Mouse (Mus musculus): ENCODE data around the gene Tbkbp1.

The Tbkbp1 gene

DNA sequence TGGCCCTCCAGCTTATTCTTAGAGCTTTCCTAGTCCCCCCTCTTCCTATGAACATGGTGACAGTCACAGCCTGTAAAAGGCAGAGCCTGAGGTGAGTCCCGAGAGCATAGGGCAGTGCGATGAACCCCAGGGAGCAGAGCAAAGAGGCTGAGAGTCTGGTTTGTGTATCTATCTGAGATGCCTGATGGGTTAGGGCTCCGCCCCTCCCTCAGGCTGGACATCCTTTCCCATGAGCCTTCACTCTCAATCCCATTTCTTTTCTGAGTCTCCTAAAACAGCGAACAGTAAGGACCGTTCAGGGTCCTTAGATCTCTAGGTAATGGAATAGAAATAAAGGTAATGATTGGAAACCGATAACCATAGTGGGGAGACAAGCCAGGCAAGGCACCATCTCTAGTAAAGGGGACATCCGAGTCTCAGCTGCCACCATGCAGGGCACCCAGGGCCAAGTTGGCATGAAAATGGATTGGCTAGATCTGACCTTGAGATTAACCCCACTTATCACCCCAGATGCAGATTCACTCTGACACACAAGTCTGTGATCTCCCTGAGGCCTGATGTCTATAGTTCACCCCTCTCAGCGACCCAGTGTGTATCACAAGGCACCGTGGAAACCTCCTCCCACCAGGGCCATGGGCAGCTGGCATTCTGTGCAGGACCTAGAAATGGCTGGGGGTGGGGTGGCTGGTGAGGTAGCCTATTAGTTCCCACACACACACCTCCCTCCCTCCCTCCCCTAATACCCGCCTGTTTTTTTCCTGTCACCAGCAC, 26.8 kb downstream of the Tbkbp1 start:
- peak; percentile 63 for DNase-seq

DNA sequence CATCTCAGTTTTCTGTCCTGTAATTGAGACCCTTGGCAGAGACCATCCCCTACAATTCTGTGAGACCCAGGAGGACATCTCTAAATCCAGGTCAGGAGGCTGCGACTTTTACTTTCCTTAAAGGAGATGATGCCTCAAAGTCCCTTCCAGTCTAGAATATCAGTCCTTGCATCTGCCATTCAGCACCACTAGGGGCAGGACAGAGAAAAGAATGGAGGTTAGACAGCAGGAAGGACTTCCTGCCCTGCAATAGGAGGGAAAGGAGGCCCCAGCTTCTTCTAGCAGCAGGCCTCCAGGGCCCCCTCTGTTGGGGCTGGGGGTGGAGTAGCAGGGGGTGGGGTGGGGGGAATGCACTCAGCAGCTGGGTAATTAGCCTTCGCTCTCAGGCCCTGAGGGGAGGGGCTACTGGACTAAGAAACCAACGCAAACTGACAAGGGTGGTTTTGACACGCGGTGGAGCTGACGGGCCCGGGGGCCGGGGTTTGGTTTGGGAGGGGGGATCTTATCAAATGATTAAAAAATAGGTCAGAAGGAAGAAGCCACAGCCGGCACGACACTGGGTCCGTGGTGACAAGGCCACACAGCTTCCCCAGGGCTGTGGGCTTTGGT, 27.9 kb downstream of the Tbkbp1 start:
- DNase-seq: peak; percentile 84

DNA sequence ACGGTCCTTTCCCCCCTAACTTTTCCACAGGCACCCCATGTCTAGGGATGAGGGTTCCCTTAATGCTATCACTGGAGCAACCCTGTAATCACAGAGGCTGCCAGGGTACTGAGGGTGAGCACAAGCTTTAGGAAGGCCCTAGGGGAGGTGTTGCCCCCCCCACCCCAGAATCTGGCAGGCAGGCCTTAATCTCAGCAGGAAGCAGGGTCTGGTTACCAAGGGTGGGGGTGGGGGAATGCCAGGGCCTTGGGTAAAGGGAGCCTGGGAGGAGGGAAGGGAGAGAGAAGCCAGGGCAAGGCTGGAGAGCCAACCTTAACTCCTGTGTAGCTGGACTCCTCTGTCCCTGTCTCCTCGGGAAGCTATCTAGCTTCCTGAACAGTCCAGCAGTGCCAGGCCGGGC, 30.7 kb downstream of the Tbkbp1 start:
- DNase-seq: no peak

DNA sequence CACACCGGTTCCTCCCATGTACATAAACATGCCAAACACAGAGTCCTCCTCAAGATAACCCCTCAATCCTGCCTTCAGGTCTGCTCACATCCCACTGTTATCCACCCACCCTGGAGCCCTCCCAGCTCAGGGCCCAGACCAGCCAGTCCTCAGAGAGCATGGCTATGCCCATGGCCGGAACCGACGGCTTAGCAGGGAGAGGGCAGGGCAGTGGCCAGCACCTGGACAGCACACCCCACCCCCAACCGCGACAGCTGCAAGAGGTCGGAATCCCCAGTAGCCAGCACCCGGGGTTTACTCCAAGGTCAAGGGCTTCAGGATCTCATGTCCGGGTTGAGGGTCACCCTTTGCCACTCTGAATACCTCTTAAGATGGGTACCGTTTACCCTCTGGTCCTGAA, 31.1 kb downstream of the Tbkbp1 start:
- DNase-seq: no peak

DNA sequence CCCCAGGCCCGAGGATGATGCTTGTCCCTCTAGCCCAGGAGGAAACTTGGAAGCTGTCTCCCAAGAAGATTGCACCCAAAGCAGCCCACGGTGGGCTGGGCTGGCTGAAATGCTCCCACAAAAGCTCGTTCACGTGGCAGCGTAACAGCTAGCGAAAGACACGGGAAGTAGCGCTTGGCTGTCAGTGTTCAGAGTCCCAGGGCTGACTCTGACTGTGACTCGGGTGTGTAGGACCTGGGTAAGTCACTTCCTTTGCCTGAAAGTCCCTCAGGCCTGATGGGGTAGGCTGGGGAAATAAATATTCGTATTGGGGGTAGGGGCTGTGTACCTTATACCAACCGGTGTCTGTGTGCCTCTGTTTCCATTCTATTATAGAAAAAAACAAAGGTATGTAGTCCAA, 35.5 kb downstream of the Tbkbp1 start:
- no peak for DNase-seq

DNA sequence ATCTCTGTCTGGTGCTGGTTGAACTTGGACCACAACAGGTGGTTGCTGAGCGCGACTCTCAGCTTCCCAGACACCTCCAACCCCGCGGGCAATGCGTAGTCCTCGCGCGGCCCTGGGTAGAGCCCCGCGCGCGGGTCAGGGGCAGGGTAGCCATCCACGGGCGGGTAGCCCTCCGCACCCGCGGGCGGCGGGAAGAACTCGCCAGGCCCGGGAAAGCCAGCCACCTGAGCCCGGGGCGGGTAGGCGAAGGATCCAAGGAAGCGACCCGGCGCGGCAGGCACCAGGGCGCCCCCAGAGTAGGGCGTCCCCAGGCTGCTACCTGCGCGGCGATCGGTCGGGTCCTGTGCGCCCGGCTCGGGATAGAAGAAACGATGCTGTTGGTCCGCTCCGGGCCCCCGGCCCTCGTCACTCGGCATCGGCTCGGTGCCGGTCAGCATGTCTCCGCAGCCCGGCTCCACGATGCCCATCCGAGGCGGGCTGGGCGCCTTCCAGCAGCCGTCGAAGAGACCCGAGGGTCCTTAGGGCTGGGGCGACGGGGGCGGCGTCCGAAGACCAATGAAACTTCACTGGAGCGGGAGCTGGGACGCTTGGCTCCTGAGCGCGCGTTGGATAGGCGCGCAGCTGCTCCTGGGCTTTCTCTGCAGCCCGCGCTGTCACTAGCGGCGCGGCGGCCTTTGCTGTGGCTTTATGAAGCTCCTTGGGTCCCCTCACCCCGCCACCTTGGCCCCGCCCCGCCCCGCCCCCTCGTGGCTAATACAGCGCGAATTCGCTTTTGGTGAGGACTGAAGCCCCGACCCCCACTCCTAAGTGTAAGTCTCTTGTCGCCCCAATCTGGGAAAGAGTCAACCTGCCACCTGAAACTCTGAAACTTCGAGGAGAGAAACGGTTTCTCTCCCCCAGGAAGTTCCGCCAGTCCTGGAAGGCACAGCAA, 36.4 kb downstream of the Tbkbp1 start, which contains the start of gene Tbx21:
TSS of gene Tbx21 (minus strand) at position 661 of the 931 bp plus-strand sequence.
- DNase-seq: peak; percentile 58

DNA sequence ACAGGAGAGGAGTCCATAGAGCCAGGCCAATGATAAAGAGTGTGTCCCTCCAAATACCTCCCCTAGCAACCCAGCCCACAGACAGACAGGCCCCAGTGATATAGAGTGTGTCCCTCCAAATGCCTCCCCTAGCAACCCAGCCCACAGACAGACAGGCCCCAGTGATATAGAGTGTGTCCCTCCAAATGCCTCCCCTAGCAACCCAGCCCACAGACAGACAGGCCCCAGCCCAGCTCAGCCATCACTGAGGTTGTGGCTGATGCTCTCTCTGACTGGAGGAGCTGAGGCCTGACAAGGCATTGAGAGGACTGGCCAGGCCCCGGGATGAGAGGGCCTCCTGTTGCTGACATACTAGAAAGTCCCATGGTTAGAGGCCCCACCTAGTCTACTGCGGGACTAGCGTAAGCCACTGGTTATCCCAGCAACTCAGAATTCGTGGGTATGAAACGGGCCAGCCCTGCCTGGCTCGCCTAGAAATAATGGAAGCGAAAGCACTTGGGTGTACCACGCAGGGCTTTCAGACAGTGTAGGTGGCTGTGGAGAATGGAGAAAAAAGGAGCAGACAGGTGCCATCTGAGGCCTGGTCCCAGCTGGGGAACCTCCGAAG, 38.7 kb downstream of the Tbkbp1 start:
- DNase-seq: no peak

DNA sequence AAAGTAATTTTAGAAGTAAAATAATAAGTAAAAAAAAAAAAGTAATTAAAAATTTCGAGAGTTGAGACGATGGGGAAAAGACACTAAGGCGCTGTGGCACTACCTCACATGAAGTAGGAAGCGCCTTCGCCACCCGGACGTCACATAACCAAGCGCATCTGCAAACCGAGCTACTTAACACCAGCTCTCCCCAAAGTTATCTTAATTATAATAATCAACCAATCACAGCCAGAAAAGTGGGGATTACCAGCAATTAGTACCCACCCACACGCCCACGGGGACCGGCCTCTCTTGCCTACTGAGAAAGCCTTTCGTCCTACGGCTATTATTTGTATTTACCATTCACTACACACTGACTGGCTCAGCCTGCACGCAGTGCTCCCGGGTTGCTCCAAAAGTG, 42.3 kb downstream of the Tbkbp1 start:
- no peak for DNase-seq

DNA sequence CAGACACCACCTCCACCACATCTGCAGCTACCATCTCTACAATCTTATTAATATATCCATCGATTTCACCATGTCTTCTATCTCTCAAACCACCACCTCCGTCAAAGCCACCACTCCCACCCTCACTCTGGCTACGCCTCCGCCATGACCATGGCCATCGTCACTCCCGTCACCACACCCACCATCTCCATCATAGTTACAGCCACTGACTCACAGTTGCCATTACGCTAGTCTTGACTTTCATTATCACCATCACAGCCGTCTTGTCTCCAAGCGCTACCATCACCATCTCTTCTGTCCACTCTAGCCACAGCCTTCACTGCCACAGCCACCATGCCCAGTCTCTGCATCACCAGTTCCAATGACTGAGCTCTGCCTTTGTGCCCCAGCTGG, 47.2 kb downstream of the Tbkbp1 start:
- no peak for DNase-seq

DNA sequence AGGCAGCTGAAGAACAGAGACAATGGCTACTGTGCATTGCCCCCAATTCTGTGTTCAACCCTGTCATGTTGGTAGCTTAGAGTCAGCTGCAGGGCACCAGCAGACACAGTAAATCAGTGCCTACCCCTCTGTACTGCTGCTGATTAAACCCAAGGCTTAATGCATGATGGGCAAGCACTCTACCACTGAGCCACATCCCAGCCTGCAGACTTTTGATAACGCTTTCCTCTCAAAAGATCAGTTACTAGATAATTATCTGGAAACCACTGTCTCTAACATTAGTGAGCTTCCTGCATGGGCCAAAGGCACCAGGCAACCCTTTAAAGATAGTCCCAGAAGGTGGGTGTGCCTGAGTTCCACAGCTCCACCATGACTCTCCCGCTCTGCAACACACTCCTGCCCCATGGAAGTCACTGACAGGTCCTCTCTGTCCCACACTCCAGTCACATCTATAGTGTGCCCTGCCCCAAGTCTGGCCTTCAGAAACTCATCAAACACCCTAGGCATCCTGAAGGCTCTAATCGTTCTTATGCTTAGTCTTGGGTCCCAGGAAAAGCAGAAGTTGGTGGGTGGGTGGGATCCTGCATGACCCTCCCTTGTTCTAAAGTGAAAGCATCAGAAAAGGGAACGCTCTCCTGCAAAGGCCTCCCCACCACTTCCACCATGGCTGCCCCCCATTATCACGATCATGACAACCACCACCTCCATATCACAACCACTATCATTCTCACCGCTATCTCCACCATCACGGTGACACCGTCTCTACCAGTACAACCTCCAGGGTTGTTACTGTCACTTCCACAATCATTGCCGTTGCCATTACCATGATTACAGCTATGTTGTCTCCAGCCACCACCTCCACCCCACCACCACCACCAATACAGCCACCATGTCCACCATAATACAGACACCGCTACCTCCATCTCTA, 47.9 kb downstream of the Tbkbp1 start:
- DNase-seq: no peak

DNA sequence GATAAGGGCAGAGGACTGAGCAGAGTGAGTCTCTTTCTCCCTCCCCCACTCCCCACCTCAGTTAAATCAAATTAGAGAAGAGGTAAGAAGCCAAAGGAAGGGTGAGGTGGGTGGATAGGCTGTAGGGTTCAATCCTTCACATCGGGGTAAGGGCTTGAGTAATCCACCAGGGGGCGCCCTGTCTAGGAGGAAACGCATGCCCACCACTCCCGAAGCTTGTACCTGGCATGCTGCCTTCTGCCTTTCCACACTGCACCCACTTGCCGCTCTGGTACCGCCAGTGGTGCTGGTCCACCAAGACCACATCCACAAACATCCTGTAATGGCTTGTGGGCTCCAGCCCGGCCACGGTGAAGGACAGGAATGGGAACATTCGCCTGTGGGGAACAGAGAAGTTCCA, 49.6 kb downstream of the Tbkbp1 start:
- peak; percentile 78 for DNase-seq

DNA sequence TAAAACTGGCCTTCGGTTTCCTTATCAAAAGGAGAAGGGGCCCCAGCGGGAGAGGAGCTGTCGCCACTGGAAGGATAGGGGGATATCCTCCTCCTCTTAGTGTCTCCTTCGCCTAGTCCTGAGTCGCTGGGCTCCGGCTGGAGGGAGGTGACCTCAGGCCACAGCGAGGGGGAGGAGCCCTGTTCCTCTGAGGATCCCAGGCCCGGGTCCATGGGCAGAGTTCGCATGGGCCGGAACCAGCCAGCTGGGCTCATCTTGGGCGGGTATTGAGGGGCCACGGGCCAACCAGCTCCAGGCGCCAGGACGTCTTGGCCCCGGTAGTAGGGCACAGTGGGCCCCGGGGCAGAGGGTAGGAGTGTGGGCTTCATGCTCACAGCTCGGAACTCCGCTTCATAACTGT, 52.5 kb downstream of the Tbkbp1 start:
- DNase-seq: no peak

DNA sequence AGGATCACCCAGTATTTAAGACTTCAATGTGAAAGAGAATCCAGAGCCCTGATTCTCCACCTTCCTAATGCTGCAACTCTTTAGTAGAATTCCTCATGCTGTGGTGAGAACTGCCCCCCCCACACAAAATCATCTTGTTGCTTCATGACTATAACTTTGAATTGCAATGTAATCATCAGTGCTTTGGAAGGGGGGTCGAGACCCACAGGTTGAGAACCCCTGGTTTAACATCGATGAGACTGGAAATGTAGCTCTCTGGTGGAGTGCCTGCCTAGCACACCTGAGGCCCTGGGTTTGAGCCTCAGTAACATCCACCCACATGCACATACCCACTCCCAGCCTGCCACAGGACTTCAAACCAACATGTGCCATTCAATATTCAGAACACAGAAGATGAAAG, 56.7 kb downstream of the Tbkbp1 start:
- DNase-seq: no peak

DNA sequence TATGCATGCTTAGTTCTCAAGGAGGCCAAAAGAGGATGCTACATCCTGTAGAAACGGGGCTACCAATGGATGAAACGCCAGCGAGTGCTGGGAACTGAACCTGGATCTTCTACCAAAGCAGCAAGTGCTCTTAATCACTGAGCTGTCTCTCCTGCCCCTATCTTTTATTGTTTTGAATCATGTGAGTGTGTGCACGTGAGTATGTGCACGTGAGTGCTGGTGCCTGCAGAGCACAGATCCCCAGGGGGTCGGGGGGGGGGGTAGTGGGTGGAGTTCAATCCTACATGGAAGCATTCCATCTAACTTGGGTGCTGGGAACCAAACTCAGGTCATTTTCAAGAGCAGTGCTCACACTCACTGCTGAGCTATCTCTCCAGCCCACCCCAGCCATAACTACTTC, 64.9 kb downstream of the Tbkbp1 start:
- no peak for DNase-seq

Measured in retina, postnatal 1 day (tissue).